Mouse (Mus musculus) lung, postnatal 0 days (tissue): ENCODE results near the gene Rbfox2.
A peak's percentile ranks its signal among the peaks of the same experiment; 100 is the strongest.

ENCODE experiments used
- CTCF ChIP-seq: IDR thresholded peaks from 2 replicates; pipeline ENCODE4 v1.5.1; 2016; ENCODE audit warnings: antibody characterized with exemption, mild to moderate bottlenecking
- EP300 ChIP-seq: IDR thresholded peaks from 2 replicates; pipeline ENCODE4 v1.6.1; 2016; ENCODE audit warnings: antibody characterized with exemption, mild to moderate bottlenecking, control low read depth

DNA sequence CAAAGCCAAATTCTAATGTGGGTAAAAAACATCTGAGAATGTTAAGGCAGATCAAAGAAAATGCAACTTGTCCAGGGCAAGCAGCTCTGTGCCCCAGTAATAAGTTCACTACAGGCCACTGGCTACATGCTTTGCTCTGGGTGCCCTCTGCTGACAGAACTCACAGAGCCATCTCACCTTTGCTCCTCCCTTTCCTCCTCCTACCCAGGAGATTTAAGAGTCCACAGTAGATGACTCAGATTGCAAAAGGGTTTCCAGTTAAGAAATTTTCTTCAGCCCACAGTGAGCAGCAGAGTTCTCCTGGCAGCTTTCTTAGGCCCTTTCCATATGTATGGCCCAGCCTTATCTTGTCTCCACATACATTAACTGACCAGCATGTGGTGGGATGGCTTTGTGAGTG is 86.7 kb downstream of the Rbfox2 start:
- TF ChIP-seq CTCF (peak; percentile 73), EP300 (0 out of 2 replicates have a peak, but pooled peaks have one; percentile 13)
